Mouse (Mus musculus) midbrain, embryonic 15.5 days (tissue): ENCODE data around the gene Ces1e. TPM values are rescaled to one million over a fixed set of nuclear protein-coding genes. Genes with fewer than 3 reads are reported as not detected.
"Not testable (repeated sequence)": the region's sequence is repeated elsewhere in the genome, so short reads cannot be mapped to it uniquely, and the experiment has no call there.

ENCODE experiments used
- ATAC-seq: fragments of 200-750 bp; cut with Nextera tagmentation; replicated peaks from 2 replicates; pipeline ENCODE4 v1.8.0; 2017; ENCODE audit warnings: moderate TSS enrichment
- H3K27ac ChIP-seq: fragments of 300-500 bp; sonication (generic); 2 replicates; pipeline ENCODE4 v1.5.1; 2015; ENCODE audit warnings: mild to moderate bottlenecking, inconsistent platforms
- H3K27me3 ChIP-seq: fragments of 300-500 bp; sonication (generic); replicated peaks from 2 replicates; pipeline ENCODE4 v1.6.1; 2015; ENCODE audit warnings: inconsistent platforms
- H3K36me3 ChIP-seq: fragments of 300-500 bp; sonication (generic); replicated peaks from 2 replicates; pipeline ENCODE4 v1.6.1; 2015; ENCODE audit warnings: inconsistent platforms
- H3K4me1 ChIP-seq: fragments of 300-500 bp; sonication (generic); 2 replicates; pipeline ENCODE4 v1.6.1; 2015; ENCODE audit warnings: inconsistent platforms
- H3K4me2 ChIP-seq: fragments of 300-500 bp; sonication (generic); 2 replicates; pipeline ENCODE4 v1.6.1; 2015; ENCODE audit warnings: inconsistent platforms, mild to moderate bottlenecking, moderate library complexity
- H3K4me3 ChIP-seq: fragments of 300-500 bp; sonication (generic); 2 replicates; pipeline ENCODE4 v1.5.1; 2015; ENCODE audit warnings: mild to moderate bottlenecking, inconsistent platforms
- H3K9ac ChIP-seq: fragments of 300-500 bp; sonication (generic); 2 replicates; pipeline ENCODE4 v1.6.1; 2015; ENCODE audit warnings: mild to moderate bottlenecking, inconsistent platforms
- H3K9me3 ChIP-seq: fragments of 300-500 bp; sonication (generic); 2 replicates; pipeline ENCODE4 v1.6.1; 2016; ENCODE audit warnings: inconsistent platforms
- WGBS: fragments of 180-500 bp; shearing (Covaris S2); methylation state at CpG from one replicate; pipeline ENCODE4 v1.1.7; 2015; ENCODE audit warnings: mixed read lengths; 5-methylcytosine and 5-hydroxymethylcytosine counted together
- polyA plus RNA-seq: library from polyadenylated mRNA; unstranded; fragments of >200 nt; fragmentation: Nextera tagmentation; extraction: Ambion mirVana; gene quantifications from 2 replicates; pipeline ENCODE4 v1.2.1, GENCODE M21; 2015

Gene Ces1e
- polyA plus RNA-seq, 1 experiment from 2014 or later = not detected

DNA sequence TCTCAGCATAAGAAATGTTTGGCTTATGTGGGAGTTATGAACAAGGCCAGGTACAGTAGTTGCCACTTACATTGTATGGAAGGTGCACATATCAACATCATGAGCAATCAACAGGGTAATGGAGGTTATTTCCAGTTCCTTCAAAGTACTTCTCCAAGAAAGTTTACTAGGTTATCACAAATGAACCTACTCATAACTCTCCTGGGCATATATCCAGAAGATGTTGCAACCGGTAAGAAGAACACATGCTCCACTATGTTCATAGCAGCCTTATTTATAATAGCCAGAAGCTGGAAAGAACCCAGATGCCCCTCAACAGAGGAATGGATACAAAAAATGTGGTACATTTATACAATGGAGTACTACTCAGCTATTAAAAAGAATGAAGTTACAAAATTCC is 2.9 kb downstream of the Ces1e start:
- not testable (repeated sequence) for ATAC-seq, H3K36me3 ChIP-seq
- 100% methylated on average over 1 of the region's 1 CpGs for WGBS

GRCm38 (mm10) chr8:93221896-93222295 is 7.5 kb downstream of the Ces1e start:
- Histone ChIP-seq H3K36me3 (no peaks in the 10 kb centered on the region), H3K4me1 (no peaks in the 10 kb centered on the region), H3K27ac (no peak overlapping the region), H3K4me3 (no peak overlapping the region), H3K27me3 (no peaks in the 10 kb centered on the region), H3K4me2 (no peak overlapping the region), H3K9ac (no peak overlapping the region), H3K9me3 (no peaks in the 10 kb centered on the region)
- WGBS = 83% methylated on average over 3 of the region's 3 CpGs
- ATAC-seq = no peak

More for the DNA sequence above, 2.9 kb downstream of the Ces1e start:
- not testable (repeated sequence) for H3K27me3 ChIP-seq, H3K4me2 ChIP-seq, H3K9me3 ChIP-seq, H3K27ac ChIP-seq, H3K9ac ChIP-seq, H3K4me3 ChIP-seq, H3K4me1 ChIP-seq

DNA sequence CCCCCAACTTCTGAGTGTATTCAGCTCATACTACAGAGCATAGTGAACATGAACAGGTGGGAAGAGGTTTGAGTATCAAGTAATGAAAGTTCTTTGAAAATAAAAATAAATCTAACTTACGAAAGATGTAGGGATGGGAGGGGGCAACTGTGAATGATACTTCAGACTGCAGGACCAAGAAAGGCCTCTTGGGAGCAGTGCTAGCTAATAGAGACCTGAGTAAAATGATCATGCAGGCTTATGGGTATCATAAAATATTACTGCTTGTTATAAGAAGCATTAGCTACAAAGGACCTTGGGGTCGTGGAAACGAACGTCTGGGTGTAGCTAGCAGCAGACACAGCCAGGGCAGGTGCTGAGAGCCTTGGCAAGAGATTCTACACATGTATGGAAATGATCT is 11.6 kb downstream of the Ces1e start:
- Histone ChIP-seq H3K4me1 (no peaks in the 10 kb centered on the region), H3K9ac (no peak overlapping the region), H3K27ac (no peak overlapping the region), H3K36me3 (no peaks in the 10 kb centered on the region), H3K4me3 (no peak overlapping the region), H3K27me3 (no peaks in the 10 kb centered on the region), H3K9me3 (no peaks in the 10 kb centered on the region), H3K4me2 (no peak overlapping the region)
- ATAC-seq = no peak
- WGBS = 75% methylated on average over 4 of the region's 4 CpGs

DNA sequence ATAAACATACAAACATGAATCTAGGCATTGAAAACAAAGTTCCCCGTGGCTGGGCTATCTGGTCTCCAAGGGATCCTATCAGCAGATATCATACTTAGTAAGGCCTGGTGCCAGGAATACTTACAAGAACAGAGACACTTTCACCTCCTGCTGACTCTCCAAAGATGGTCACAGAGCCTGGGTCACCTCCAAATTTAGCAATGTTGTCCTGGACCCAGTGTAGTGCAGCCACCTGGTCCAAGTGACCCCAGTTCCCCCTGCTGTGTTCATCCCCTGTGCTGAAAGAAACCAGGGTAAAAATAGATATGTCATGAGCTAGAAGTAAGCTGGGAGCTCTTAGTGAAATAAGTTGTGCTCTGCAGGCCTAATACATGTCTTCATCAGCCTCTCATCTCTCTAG is 12.0 kb downstream of the Ces1e start:
- H3K27me3 ChIP-seq = no peaks in the 10 kb centered on the region
- no peak overlapping the region for H3K4me3 ChIP-seq
- 88% methylated on average over 1 of the region's 1 CpGs for WGBS
- H3K9ac ChIP-seq = no peak overlapping the region
- no peak for ATAC-seq
- no peaks in the 10 kb centered on the region for H3K4me1 ChIP-seq
- no peaks in the 10 kb centered on the region for H3K9me3 ChIP-seq
- H3K36me3 ChIP-seq = no peaks in the 10 kb centered on the region
- no peak overlapping the region for H3K4me2 ChIP-seq
- no peak overlapping the region for H3K27ac ChIP-seq

DNA sequence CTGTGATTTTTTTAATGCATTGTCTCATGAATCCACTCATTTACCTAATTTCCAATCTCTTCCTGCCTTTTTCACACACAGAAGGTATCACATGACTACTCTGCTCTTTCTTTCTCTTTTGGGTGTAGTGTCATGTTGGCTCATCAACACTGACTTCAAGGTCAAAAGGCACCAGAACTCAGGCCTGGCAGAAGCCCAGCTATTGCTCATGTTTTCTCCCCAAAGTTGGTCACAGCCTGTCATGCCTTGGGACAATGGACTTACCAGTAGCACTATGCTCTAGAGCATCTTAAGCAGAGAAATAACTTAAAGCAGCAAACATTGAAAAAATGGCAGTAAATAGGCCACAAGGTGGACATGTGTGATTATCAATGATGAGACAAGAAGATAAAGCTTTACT is 18.3 kb downstream of the Ces1e start:
- Histone ChIP-seq H3K36me3 (no peaks in the 10 kb centered on the region), H3K9me3 (no peaks in the 10 kb centered on the region), H3K9ac (no peak overlapping the region), H3K27ac (no peak overlapping the region), H3K4me1 (no peaks in the 10 kb centered on the region), H3K4me3 (no peak overlapping the region), H3K27me3 (no peaks in the 10 kb centered on the region), H3K4me2 (no peak overlapping the region)
- ATAC-seq = no peak

GRCm38 (mm10) chr8:93199146-93199545 is 30.3 kb downstream of the Ces1e start:
- not testable (repeated sequence) for H3K4me1 ChIP-seq, H3K27me3 ChIP-seq, H3K4me2 ChIP-seq, H3K27ac ChIP-seq, ATAC-seq, H3K9me3 ChIP-seq, H3K4me3 ChIP-seq, H3K36me3 ChIP-seq, H3K9ac ChIP-seq
- WGBS = 69% methylated on average over 7 of the region's 7 CpGs

GRCm38 (mm10) chr8:93197685-93198525 is 31.5 kb downstream of the Ces1e start, which contains the start of gene Ces1d:
Ces1d (minus strand) TSS chr8:93197838.
- no peak for ATAC-seq
- WGBS = 87% methylated on average over 8 of the region's 8 CpGs
- no peak within 1 kb of the TSS for H3K4me3 ChIP-seq
- no peak within 1 kb of the TSS for H3K4me2 ChIP-seq
- no peaks in the 10 kb centered on the region for H3K4me1 ChIP-seq
- H3K9ac ChIP-seq = no peak within 1 kb of the TSS
- H3K27ac ChIP-seq = no peak within 1 kb of the TSS
- H3K9me3 ChIP-seq = no peaks in the 10 kb centered on the region
- H3K36me3 ChIP-seq = no peaks in the 10 kb centered on the region
- no peaks in the 10 kb centered on the region for H3K27me3 ChIP-seq

- no peak overlapping the region for H3K4me3 ChIP-seq
- no peaks in the 10 kb centered on the region for H3K36me3 ChIP-seq
- no peaks in the 10 kb centered on the region for H3K27me3 ChIP-seq
- no peak overlapping the region for H3K9ac ChIP-seq
- no peaks in the 10 kb centered on the region for H3K9me3 ChIP-seq
- no peak for ATAC-seq
- H3K4me2 ChIP-seq = no peak overlapping the region
- no peaks in the 10 kb centered on the region for H3K4me1 ChIP-seq
- WGBS = 89% methylated on average over 5 of the region's 5 CpGs
- no peak overlapping the region for H3K27ac ChIP-seq
Observed at GRCm38 (mm10) chr8:93196436-93196835, 33.0 kb downstream of the Ces1e start.

DNA sequence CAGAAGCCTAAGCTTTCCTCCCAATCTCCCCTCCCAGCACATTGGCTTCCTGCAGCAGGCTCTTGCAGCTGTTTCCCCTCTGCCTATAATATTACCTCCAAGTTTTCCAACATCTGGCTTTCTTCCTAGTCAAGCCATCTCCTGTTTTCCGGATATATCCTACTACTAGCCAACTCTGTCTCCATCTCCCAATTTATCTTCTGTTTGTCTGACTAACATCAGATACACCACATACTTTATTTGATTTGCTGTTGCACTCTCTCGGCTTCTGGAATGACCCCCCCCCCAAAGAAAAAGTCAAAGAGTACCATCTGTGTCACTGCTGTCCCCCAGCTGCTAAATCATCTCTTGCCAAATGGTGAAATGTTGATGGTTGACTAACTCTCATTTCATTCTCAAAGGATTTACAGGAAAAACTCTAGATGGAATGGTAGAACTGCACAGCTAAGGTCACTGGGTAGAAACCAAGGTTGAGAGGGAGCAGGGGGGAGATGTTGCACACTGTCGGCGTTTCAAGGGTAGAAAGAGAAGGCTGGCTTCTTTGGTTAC is 48.8 kb downstream of the Ces1e start:
- Histone ChIP-seq H3K27ac (no peak overlapping the region), H3K4me3 (no peak overlapping the region), H3K36me3 (no peaks in the 10 kb centered on the region), H3K4me2 (no peak overlapping the region), H3K9ac (no peak overlapping the region), H3K27me3 (no peaks in the 10 kb centered on the region), H3K9me3 (no peaks in the 10 kb centered on the region), H3K4me1 (no peaks in the 10 kb centered on the region)
- 88% methylated on average over 4 of the region's 4 CpGs for WGBS
- ATAC-seq = no peak

DNA sequence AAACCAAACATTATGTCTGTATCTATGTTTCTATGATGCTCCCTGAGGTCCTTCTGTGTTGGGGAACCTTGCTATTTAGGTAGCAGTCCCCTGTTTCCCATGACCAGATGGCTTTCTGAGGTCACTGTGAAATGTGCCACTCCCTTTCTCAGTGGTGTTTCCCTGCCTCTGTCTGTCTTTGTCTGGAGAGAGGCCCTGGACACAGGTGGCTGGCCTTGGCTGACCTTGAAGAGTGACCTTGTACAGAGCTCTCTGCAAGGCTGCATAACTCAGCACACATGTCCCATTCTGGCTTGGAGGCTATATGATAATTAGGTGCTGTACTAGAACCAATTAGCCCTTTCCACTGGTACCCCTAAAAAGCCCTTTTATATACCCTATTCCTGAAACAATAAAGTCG is 52.8 kb downstream of the Ces1e start:
- no peak overlapping the region for H3K4me3 ChIP-seq
- H3K27me3 ChIP-seq = no peaks in the 10 kb centered on the region
- no peak overlapping the region for H3K4me2 ChIP-seq
- no peak for ATAC-seq
- H3K36me3 ChIP-seq = no peaks in the 10 kb centered on the region
- H3K4me1 ChIP-seq = no peaks in the 10 kb centered on the region
- no peak overlapping the region for H3K27ac ChIP-seq
- no peaks in the 10 kb centered on the region for H3K9me3 ChIP-seq
- no peak overlapping the region for H3K9ac ChIP-seq
- 54% methylated on average over 1 of the region's 1 CpGs for WGBS

- Histone ChIP-seq H3K9ac (no peak overlapping the region), H3K36me3 (no peaks in the 10 kb centered on the region), H3K4me2 (no peak overlapping the region), H3K27me3 (no peaks in the 10 kb centered on the region), H3K27ac (no peak overlapping the region), H3K9me3 (no peaks in the 10 kb centered on the region), H3K4me1 (no peaks in the 10 kb centered on the region), H3K4me3 (no peak overlapping the region)
- 90% methylated on average over 2 of the region's 2 CpGs for WGBS
- ATAC-seq = no peak
Observed at GRCm38 (mm10) chr8:93174554-93174953, 54.9 kb downstream of the Ces1e start.

DNA sequence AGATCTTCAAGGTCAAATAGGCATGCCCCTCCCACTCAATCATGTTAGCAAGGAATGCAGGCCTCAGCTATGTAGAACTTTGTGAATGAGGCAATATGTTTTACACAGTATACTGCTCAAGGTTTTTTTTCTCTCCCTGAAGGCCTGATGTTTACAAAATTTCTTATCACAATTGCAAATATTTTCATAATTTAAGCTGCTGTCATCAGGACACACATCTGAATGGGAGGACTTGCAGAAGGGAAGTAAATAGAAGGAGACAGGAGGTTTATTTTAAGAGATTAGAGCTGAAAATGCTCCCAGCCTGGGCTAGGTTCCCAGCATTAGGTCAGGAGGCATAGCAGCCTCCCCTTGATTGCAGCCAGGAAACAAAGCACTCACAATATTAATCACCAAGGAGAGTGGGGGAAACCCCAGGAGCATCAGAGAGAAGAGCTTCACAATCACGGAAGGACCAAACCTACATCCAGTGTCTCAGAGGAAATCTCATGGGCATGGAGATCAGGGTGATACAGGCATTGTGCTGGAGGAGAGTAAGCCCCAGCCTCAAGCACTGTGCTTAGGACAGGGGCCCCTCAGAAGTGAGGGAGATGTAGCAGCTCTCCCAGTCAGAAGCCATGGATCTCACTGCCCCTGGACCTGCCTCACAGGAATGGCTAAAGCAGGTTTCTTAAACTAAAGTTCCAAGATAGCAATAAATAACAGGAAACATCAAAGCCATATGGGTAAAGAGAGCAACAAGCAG is 57.4 kb downstream of the Ces1e start:
- Histone ChIP-seq H3K9me3 (no peaks in the 10 kb centered on the region), H3K4me2 (no peak overlapping the region), H3K27ac (no peak overlapping the region), H3K27me3 (no peaks in the 10 kb centered on the region), H3K4me1 (no peaks in the 10 kb centered on the region), H3K9ac (no peak overlapping the region), H3K36me3 (no peaks in the 10 kb centered on the region), H3K4me3 (no peak overlapping the region)
- 38% methylated on average over 1 of the region's 1 CpGs for WGBS
- ATAC-seq = no peak
